Mouse (Mus musculus): Measurements from ENCODE around the gene Snapc1. TPM values are rescaled to one million over a fixed set of nuclear protein-coding genes. Genes with fewer than 3 reads are reported as not detected.

Gene Snapc1
- total and polyA plus RNA-seq, 3 experiments: 5.0 to 12.8 (median 10.9) TPM

DNA sequence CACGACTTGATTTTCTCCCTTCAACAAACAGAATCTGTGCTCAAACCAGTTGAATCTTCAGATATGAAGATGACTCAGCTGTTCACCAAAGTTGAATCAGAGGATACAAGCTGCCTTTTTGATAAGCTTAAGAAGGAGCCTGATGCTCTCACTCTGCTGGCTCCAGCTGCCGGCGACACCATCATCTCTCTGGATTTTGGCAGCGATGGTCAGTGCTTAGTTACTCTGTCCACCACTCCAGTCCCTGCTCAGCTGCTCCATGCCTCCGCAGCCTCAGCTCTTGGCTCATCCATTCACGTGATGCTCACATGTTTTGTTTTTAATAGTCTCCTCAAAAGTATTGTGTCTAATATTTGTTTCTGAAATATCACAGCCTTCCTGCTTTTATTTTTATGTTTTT lies 24.7 kb upstream of the Snapc1 start:
- Histone ChIP-seq H3K27ac (no peak overlapping the region; the same call in 1 of the 2 replicates), H3K36me3 (ENCODE audit: control insufficient read depth, insufficient read depth, low read length) (peaks cover 54% of the 10 kb centered on the region), H3K27me3 (ENCODE audit: control insufficient read depth, insufficient read depth, low read length) (no peaks in the 10 kb centered on the region), H3K4me1 (ENCODE audit: control insufficient read depth, insufficient read depth, low read length) (no peaks in the 10 kb centered on the region; the same call in 1 of the 2 replicates), H3K9ac (ENCODE audit: low read depth, low read length) (no peak overlapping the region), H3K4me3 (no peak overlapping the region), H3K79me2 (replicated peaks; ENCODE audit: control insufficient read depth, insufficient read depth, low read length) (no peaks in the 10 kb centered on the region)
- peak; percentile 28 to 51 for DNase-seq
- TF ChIP-seq EP300 (IDR thresholded peaks at IDR 0.05; ENCODE audit: insufficient read depth, low read depth, low read length) (0 out of 2 replicates have a peak, but pooled peaks have one; percentile 18), CTCF (IDR thresholded peaks at IDR 0.05) (no peak), POLR2A (IDR thresholded peaks at IDR 0.05; ENCODE audit: insufficient read depth, low read depth, low read length) (no peak)
- intact Hi-C loops (cut with DNase I): no loop called here
- WGBS: 38% methylated on average over 6 of the region's 6 CpGs

DNA sequence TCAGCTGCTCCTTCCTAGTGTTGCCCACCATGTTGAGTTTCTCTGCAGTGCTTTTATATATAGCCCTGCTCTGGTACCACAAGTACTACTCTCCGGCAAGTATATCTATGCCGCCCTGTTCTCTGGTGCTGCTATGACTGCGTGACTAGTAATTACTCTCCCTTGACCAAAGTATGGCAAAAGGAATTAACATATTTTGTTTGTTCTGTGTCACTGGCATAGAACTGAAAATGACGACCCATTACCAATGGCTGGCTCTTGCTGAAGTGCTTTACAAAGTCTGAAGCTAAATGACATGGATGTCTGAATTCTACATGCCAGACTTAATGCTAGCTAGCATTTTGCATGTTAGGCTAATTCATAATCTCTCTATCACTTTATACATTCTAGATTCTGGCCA lies 15.9 kb upstream of the Snapc1 start:
- intact Hi-C loops (cut with DNase I): no loop called here
- H3K36me3 ChIP-seq (ENCODE audit: control insufficient read depth, insufficient read depth, low read length): peaks cover 28% of the 10 kb centered on the region
- H3K4me3 ChIP-seq: no peak overlapping the region

GRCm38 (mm10) chr12:73949318-73950058 lies 14.8 kb upstream of the Snapc1 start:
- Histone ChIP-seq H3K27me3 (ENCODE audit: control insufficient read depth, insufficient read depth, low read length) (no peaks in the 10 kb centered on the region), H3K36me3 (ENCODE audit: control insufficient read depth, insufficient read depth, low read length) (peaks cover 20% of the 10 kb centered on the region), H3K9ac (ENCODE audit: low read depth, low read length) (peak overlapping the region; percentile 94), H3K4me1 (ENCODE audit: control insufficient read depth, insufficient read depth, low read length) (peaks cover 1% of the 10 kb centered on the region; the same call in 1 of the 2 replicates), H3K4me3 (peak overlapping the region; percentile 41), H3K79me2 (replicated peaks; ENCODE audit: control insufficient read depth, insufficient read depth, low read length) (no peaks in the 10 kb centered on the region), H3K27ac (peak overlapping the region; percentile 60)
- no peak for TF ChIP-seq CTCF (IDR thresholded peaks at IDR 0.05)
- DNase-seq: peak; percentile 72 to 74
- 8% methylated on average over 46 of the region's 46 CpGs for WGBS
- intact Hi-C loops (cut with DNase I): no loop called here

More for the DNA sequence above, 15.9 kb upstream of the Snapc1 start:
- Histone ChIP-seq H3K27ac (peak overlapping the region; percentile 11; the same call in 1 of the 2 replicates), H3K79me2 (replicated peaks; ENCODE audit: control insufficient read depth, insufficient read depth, low read length) (no peaks in the 10 kb centered on the region), H3K9ac (ENCODE audit: low read depth, low read length) (0 out of 2 replicates have a peak overlapping the region, but pooled peaks have one; percentile 30), H3K27me3 (ENCODE audit: control insufficient read depth, insufficient read depth, low read length) (no peaks in the 10 kb centered on the region), H3K4me1 (ENCODE audit: control insufficient read depth, insufficient read depth, low read length) (no peaks in the 10 kb centered on the region; the same call in 1 of the 2 replicates)
- TF ChIP-seq CTCF (IDR thresholded peaks at IDR 0.05): no peak
- no peak for TF ChIP-seq POLR2A (IDR thresholded peaks at IDR 0.05; ENCODE audit: insufficient read depth, low read depth, low read length)
- TF ChIP-seq EP300 (IDR thresholded peaks at IDR 0.05; ENCODE audit: insufficient read depth, low read depth, low read length): no peak
- 81% methylated on average over 4 of the region's 4 CpGs for WGBS
- no peak for DNase-seq

DNA sequence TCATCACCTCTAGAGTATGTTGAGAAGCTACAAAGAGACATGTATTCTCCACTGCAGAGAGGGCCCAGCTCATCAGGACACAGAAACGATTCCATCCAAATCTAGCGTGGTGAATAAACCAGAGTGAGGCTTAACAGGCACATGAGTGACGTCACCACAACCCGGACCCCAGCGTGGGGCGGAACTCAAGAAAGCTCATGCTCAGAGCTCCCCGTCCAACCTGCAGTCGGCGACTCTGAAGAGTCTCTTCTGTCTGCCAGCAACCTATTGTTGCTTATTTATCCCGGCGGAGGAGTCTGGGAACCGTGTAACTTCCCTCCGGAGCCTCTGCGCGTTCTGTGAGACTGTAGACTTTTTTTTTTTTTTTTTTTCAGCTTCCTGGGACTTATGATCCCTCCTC lies 11.4 kb upstream of the Snapc1 start:
- Histone ChIP-seq H3K4me1 (ENCODE audit: control insufficient read depth, insufficient read depth, low read length) (peaks cover 3% of the 10 kb centered on the region; the same call in 1 of the 2 replicates), H3K27me3 (ENCODE audit: control insufficient read depth, insufficient read depth, low read length) (no peaks in the 10 kb centered on the region), H3K4me3 (peak overlapping the region; percentile 9), H3K9ac (ENCODE audit: low read depth, low read length) (no peak overlapping the region; the same call in 1 of the 2 replicates), H3K27ac (no peak overlapping the region), H3K36me3 (ENCODE audit: control insufficient read depth, insufficient read depth, low read length) (peaks cover 6% of the 10 kb centered on the region; the same call in 1 of the 2 replicates), H3K79me2 (replicated peaks; ENCODE audit: control insufficient read depth, insufficient read depth, low read length) (no peaks in the 10 kb centered on the region)
- intact Hi-C loops (cut with DNase I): no loop called here
- TF ChIP-seq EP300 (IDR thresholded peaks at IDR 0.05; ENCODE audit: insufficient read depth, low read depth, low read length) (no peak), CTCF (IDR thresholded peaks at IDR 0.05) (peak; percentile 9; the same call in 1 of the 2 replicates), POLR2A (IDR thresholded peaks at IDR 0.05; ENCODE audit: insufficient read depth, low read depth, low read length) (no peak)
- peak; percentile 41 to 44 for DNase-seq
- 6% methylated on average over 15 of the region's 15 CpGs for WGBS

DNA sequence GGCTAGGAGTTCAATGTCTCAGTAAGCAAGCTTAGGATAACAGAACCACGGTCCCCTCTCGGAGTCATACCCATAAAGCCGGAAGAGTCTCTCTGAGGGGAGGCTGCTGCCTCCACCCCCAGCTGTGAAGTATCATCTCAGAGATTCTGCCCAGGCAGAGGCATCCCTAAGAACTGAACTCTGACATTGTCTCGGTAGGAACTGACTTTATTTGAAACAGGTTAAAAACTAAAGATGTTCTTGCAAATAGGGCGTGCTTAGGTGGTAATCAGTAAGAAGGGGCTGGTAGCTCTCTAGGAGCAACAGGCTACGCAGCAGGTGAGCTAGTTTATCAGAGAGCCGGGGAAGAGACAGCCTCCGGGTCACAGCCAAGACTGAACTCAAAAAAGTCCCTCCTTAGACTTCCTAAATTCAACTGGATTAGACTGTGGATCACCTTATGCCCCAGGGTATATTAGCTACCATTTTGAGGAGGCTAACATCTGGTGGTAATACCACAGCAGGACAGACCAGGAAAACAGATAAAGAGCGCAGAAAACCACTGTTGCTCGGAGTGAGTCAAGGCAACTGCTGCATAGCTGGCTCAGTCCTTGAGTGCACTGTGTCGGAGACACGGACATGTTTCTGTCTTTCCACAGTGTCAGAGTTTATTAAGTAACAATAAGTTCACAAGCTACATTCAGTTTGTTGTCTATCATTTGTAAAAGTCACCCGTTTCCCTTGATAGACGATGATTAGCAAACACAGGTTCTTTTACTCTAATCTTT lies 10.7 kb upstream of the Snapc1 start:
- peaks cover 4% of the 10 kb centered on the region; the same call in 1 of the 2 replicates for H3K36me3 ChIP-seq (ENCODE audit: control insufficient read depth, insufficient read depth, low read length)
- H3K27me3 ChIP-seq (ENCODE audit: control insufficient read depth, insufficient read depth, low read length): no peaks in the 10 kb centered on the region
- DNase-seq: no peak
- no peak overlapping the region; the same call in 1 of the 2 replicates for H3K27ac ChIP-seq
- WGBS: 46% methylated on average over 14 of the region's 14 CpGs
- TF ChIP-seq POLR2A (IDR thresholded peaks at IDR 0.05; ENCODE audit: insufficient read depth, low read depth, low read length): no peak
- no peak for TF ChIP-seq CTCF (IDR thresholded peaks at IDR 0.05)
- no peak for TF ChIP-seq EP300 (IDR thresholded peaks at IDR 0.05; ENCODE audit: insufficient read depth, low read depth, low read length)
- peak overlapping the region; percentile 9 for H3K4me3 ChIP-seq
- H3K79me2 ChIP-seq (replicated peaks; ENCODE audit: control insufficient read depth, insufficient read depth, low read length): no peaks in the 10 kb centered on the region
- peaks cover 3% of the 10 kb centered on the region; the same call in 1 of the 2 replicates for H3K4me1 ChIP-seq (ENCODE audit: control insufficient read depth, insufficient read depth, low read length)
- peak overlapping the region; percentile 14; the same call in 1 of the 2 replicates for H3K9ac ChIP-seq (ENCODE audit: low read depth, low read length)
- intact Hi-C loops (cut with DNase I): no loop called here

Measured in heart, adult 2 months (tissue).